8 mouse cellular contexts compared by ENCODE assay signal in the genomic region with DNA sequence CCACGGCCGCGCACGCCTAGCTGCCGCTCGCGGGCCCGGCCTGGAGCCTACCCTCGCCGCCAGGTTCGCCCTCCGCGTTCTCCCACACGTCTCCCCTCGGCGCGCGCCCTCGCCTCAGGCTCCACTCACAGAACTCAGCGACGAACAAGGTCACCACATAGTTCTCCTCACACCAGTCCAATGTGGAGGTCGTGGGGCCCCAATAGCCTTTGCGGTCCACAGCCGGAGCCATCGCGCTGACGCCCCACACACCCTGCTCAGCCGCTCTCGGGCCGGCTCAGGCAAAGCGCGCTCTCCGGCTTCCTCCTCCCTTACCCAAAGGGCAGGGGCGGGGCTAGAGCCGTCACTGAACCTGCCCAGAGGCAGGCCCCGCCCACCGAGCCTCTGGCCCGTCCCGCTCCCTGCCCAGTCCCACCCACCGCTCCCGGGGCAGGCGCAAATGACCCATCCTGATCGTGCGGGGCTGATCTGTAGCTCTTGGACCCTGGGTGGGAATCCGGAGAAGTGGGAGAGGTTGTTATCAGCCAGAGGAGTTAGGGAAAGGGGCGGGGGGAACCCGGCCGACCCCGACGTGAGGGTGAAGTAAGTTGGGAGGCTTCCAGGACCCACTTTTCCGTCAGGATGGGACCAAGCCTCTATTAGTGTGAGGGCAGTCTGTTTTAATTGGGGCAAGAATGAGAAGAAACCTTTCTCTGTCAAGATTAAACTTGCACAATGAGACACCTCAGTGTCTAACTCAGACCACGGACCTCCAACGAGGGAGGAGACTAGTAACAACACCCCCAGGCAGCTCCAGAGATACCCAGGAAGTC. TPM values are rescaled to one million over a fixed set of nuclear protein-coding genes. Genes with fewer than 3 reads are reported as not detected.
DNase-seq lines count a peak whose midpoint lies in the region; ATAC-seq and TF ChIP-seq lines count a peak whose summit lies in the region.

No protein-coding gene starts in this region.

- no peaks in the 10 kb centered on the region for H3K36me3 ChIP-seq in heart, embryonic 15.5 days
- H3K36me3 ChIP-seq in liver, embryonic 14.5 days (replicated peaks; ENCODE audit: control insufficient read depth, insufficient read depth, low read depth) = no peaks in the 10 kb centered on the region
- no peaks in the 10 kb centered on the region for H3K36me3 ChIP-seq in neural tube, embryonic 11.5 days (ENCODE audit: control insufficient read depth, insufficient read depth, low read length)
- no peaks in the 10 kb centered on the region for H3K36me3 ChIP-seq in stomach, postnatal 0 days (ENCODE audit: control insufficient read depth, insufficient read depth, low read length)

- peak; percentile 100 for ATAC-seq in heart, embryonic 15.5 days (replicated peaks; ENCODE audit: insufficient number of reproducible peaks, insufficient read depth, low FRiP score, low read depth)
- peak; percentile 98 for ATAC-seq in liver, embryonic 14.5 days (ENCODE audit: insufficient read depth)
- ATAC-seq in neural tube, embryonic 11.5 days (ENCODE audit: insufficient read depth, low FRiP score, low TSS enrichment) = peak; percentile 98
- peak; percentile 99 for ATAC-seq in stomach, postnatal 0 days (ENCODE audit: low FRiP score, low TSS enrichment)

- H3K4me2 ChIP-seq in heart, embryonic 15.5 days = peak overlapping the region; percentile 89
- H3K4me2 ChIP-seq in liver, embryonic 14.5 days (ENCODE audit: low read depth) = peak overlapping the region; percentile 91
- H3K4me2 ChIP-seq in neural tube, embryonic 11.5 days (ENCODE audit: low read depth) = peak overlapping the region; percentile 82
- H3K4me2 ChIP-seq in stomach, postnatal 0 days (replicated peaks; ENCODE audit: low read depth) = peak overlapping the region; percentile 92

- H3K4me1 ChIP-seq in brown adipose tissue, adult 24 weeks (ENCODE audit: control insufficient read depth, insufficient read depth, insufficient read length, low read length) = peaks cover 3% of the 10 kb centered on the region; the same call in 1 of the 2 replicates
- H3K4me1 ChIP-seq in heart, embryonic 15.5 days (replicated peaks) = peaks cover 11% of the 10 kb centered on the region
- H3K4me1 ChIP-seq in liver, embryonic 14.5 days (replicated peaks; ENCODE audit: control insufficient read depth in 2 of 2, insufficient read depth in 2 of 2, low read length in 1 of 2) = peaks cover 7 to 9% of the 10 kb centered on the region in 2 experiments
- peaks cover 2% of the 10 kb centered on the region; the same call in 1 of the 2 replicates for H3K4me1 ChIP-seq in neural tube, embryonic 11.5 days (ENCODE audit: control insufficient read depth, insufficient read depth, low read length)
- H3K4me1 ChIP-seq in stomach, postnatal 0 days (replicated peaks; ENCODE audit: control insufficient read depth, insufficient read depth) = no peaks in the 10 kb centered on the region

- H3K4me3 ChIP-seq in brown adipose tissue, adult 24 weeks (ENCODE audit: insufficient read depth, low read depth, low read length) = peak overlapping the region; percentile 65
- peak overlapping the region; percentile 86 for H3K4me3 ChIP-seq in heart, embryonic 15.5 days
- peak overlapping the region; percentile 81 to 85 for H3K4me3 ChIP-seq in liver, embryonic 14.5 days (ENCODE audit: insufficient read depth in 1 of 2, low read depth in 2 of 2, low read length in 2 of 2)
- H3K4me3 ChIP-seq in neural tube, embryonic 11.5 days (ENCODE audit: low read depth, low read length) = peak overlapping the region; percentile 57
- peak overlapping the region; percentile 84 for H3K4me3 ChIP-seq in stomach, postnatal 0 days (ENCODE audit: low read depth, low read length)

- 0 out of 2 replicates have a peak, but pooled peaks cover 2% of the 10 kb centered on the region for H3K27me3 ChIP-seq in heart, embryonic 15.5 days
- no peaks in the 10 kb centered on the region; the same call in 1 of the 2 replicates for H3K27me3 ChIP-seq in liver, embryonic 14.5 days (ENCODE audit: control insufficient read depth, insufficient read depth, low read length)
- no peaks in the 10 kb centered on the region for H3K27me3 ChIP-seq in neural tube, embryonic 11.5 days (ENCODE audit: control insufficient read depth, insufficient read depth, low read length)
- no peaks in the 10 kb centered on the region for H3K27me3 ChIP-seq in stomach, postnatal 0 days (ENCODE audit: control insufficient read depth, insufficient read depth, low read length)

- no peaks in the 10 kb centered on the region for H3K9me3 ChIP-seq in heart, embryonic 15.5 days (replicated peaks)
- H3K9me3 ChIP-seq in liver, embryonic 14.5 days (ENCODE audit: control insufficient read depth, low read length) = no peaks in the 10 kb centered on the region
- H3K9me3 ChIP-seq in neural tube, embryonic 11.5 days (ENCODE audit: control insufficient read depth, low read length) = no peaks in the 10 kb centered on the region
- H3K9me3 ChIP-seq in stomach, postnatal 0 days (ENCODE audit: control insufficient read depth, low read length) = no peaks in the 10 kb centered on the region

- under 1% methylated on average over 53 of the region's 53 CpGs for WGBS in heart, embryonic 15.5 days
- WGBS in liver, embryonic 14.5 days (ENCODE audit: insufficient replicate concordance) = under 1% methylated on average over 53 of the region's 53 CpGs
- under 1% methylated on average over 50 of the region's 53 CpGs for WGBS in neural tube, embryonic 11.5 days
- WGBS in stomach, postnatal 0 days = under 1% methylated on average over 45 of the region's 53 CpGs

- peak overlapping the region; percentile 29 for H3K27ac ChIP-seq in brown adipose tissue, adult 24 weeks (replicated peaks; ENCODE audit: low read depth, low read length)
- H3K27ac ChIP-seq in heart, embryonic 15.5 days = peak overlapping the region; percentile 80
- peak overlapping the region; percentile 36 for H3K27ac ChIP-seq in liver, embryonic 14.5 days
- no peak overlapping the region for H3K27ac ChIP-seq in neural tube, embryonic 11.5 days (ENCODE audit: low read depth, low read length)
- peak overlapping the region; percentile 73 for H3K27ac ChIP-seq in stomach, postnatal 0 days (replicated peaks)

- DNase-seq in CD4-positive, CD25-positive, alpha-beta regulatory T cell, adult 2 months (ENCODE audit: low read depth, low spot score) = peak; percentile 95
- peak; percentile 79 for DNase-seq in fibroblast of lung, adult 2 months (ENCODE audit: low read depth)
- DNase-seq in kidney, postnatal 25 days = peak; percentile 98
- peak; percentile 92 to 93 (median 92) for DNase-seq in liver, embryonic 14.5 days (ENCODE audit: low read depth in 3 of 3, low spot score in 3 of 3)
- peak; percentile 96 for DNase-seq in neural tube, embryonic 11.5 days (ENCODE audit: low spot score)
- DNase-seq in stomach, postnatal 0 days (ENCODE audit: low spot score) = peak; percentile 98

- H3K9ac ChIP-seq in heart, embryonic 15.5 days = peak overlapping the region; percentile 86
- H3K9ac ChIP-seq in liver, embryonic 14.5 days (replicated peaks) = peak overlapping the region; percentile 91
- H3K9ac ChIP-seq in neural tube, embryonic 11.5 days (ENCODE audit: low read length) = peak overlapping the region; percentile 70
- peak overlapping the region; percentile 81 for H3K9ac ChIP-seq in stomach, postnatal 0 days (ENCODE audit: low read length)

- no peak for TF ChIP-seq EP300 in liver, embryonic 14.5 days (IDR thresholded peaks at IDR 0.05; ENCODE audit: low read depth)
- TF ChIP-seq EP300 in stomach, postnatal 0 days (optimal IDR thresholded peaks at IDR 0.05) = no peak

- TF ChIP-seq CTCF in liver, embryonic 14.5 days (IDR thresholded peaks at IDR 0.05; ENCODE audit: low read depth) = peak; percentile 28; the same call in 1 of the 2 replicates
- peak; percentile 27; the same call in 1 of the 2 replicates for TF ChIP-seq CTCF in stomach, postnatal 0 days (IDR thresholded peaks at IDR 0.05; ENCODE audit: low read depth)

RNA-seq across cellular contexts. Expression of a gene that starts 11.6 kb away (rescaled TPM):
- 5.4 and 7.8 TPM in 2 replicates for polyA plus RNA-seq in brown adipose tissue, adult 24 weeks (2012; ENCODE audit: insufficient read depth, insufficient read length, missing spikeins)
- 16.2 and 16.9 TPM in 2 replicates for polyA plus RNA-seq in heart, embryonic 15.5 days (2015; fragmentation: Nextera tagmentation; extraction: Ambion mirVana)
- 7.5 and 13.8 TPM in 2 replicates for polyA plus RNA-seq in liver, embryonic 14.5 days (2012; rRNA removed)
- polyA plus RNA-seq in liver, embryonic 14.5 days (2014; fragmentation: Nextera tagmentation; extraction: Ambion mirVana) = 24.0 and 26.5 TPM in 2 replicates
- polyA plus RNA-seq in neural tube, embryonic 11.5 days (2014; fragmentation: Nextera tagmentation; extraction: Ambion mirVana) = 19.7 and 20.0 TPM in 2 replicates
- polyA plus RNA-seq in stomach, postnatal 0 days (2015; fragmentation: Nextera tagmentation; extraction: Ambion mirVana) = 37.7 and 39.3 TPM in 2 replicates

RNA-seq across cellular contexts. Expression of a gene that starts 51.7 kb away (rescaled TPM):
- polyA plus RNA-seq in brown adipose tissue, adult 24 weeks (2012; ENCODE audit: insufficient read depth, insufficient read length, missing spikeins) = 25.7 and 31.5 TPM in 2 replicates
- 4.6 and 6.1 TPM in 2 replicates for polyA plus RNA-seq in heart, embryonic 15.5 days (2015; fragmentation: Nextera tagmentation; extraction: Ambion mirVana)
- 1.9 and 2.1 TPM in 2 replicates for polyA plus RNA-seq in liver, embryonic 14.5 days (2012; rRNA removed)
- polyA plus RNA-seq in liver, embryonic 14.5 days (2014; fragmentation: Nextera tagmentation; extraction: Ambion mirVana) = 1.7 and 1.9 TPM in 2 replicates
- 10.8 and 11.3 TPM in 2 replicates for polyA plus RNA-seq in neural tube, embryonic 11.5 days (2014; fragmentation: Nextera tagmentation; extraction: Ambion mirVana)
- 29.9 and 34.0 TPM in 2 replicates for polyA plus RNA-seq in stomach, postnatal 0 days (2015; fragmentation: Nextera tagmentation; extraction: Ambion mirVana)
